Mouse (Mus musculus) kidney, postnatal 10 days (tissue): ENCODE measurements around the gene Ttc24.

ENCODE experiments used
- DNase-seq: peaks from one replicate; pipeline ENCODE4 v3.0.0; 2021; ENCODE audit warnings: mixed read lengths

Ttc24 gene

DNA sequence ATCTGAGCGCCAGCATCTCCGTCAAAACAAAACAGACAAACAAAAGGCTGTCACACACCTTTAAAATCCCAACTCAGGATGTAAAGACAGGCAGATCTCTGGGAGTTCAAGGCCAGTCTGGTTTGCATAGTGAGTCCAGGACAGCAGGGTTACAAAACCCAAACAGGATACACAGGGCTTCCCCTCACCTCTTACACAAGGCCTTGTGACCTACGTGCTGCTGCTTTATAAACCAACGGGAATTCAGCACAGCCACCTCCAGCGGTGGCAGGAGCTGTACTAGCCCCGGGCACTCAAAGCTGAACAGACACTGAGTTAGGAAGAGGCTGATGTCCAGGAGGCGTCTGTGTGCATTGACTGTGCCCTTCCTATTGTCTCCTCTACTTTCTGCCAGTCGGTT is 663 bp downstream of the Ttc24 start:
- no peak for DNase-seq

DNA sequence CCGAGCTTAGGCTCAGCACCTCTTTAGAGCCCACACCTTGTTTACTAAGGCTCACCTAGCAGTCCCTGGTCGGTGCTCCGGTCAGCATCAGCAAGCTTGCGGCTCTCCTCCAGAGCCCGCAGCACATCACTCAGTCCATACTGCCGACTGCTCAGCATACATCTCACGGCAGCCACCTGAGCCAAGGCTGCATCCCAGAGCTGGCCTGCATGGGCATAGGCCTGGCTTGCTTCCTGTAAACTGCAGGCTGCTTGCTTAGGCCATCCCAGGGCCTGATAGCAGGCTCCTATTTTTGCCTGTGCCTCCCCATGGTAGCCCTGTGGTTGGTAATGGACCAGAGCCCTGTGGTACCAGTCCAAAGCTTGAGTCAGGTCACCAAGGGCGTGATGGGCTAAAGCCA is 3.3 kb downstream of the Ttc24 start:
- no peak for DNase-seq

DNA sequence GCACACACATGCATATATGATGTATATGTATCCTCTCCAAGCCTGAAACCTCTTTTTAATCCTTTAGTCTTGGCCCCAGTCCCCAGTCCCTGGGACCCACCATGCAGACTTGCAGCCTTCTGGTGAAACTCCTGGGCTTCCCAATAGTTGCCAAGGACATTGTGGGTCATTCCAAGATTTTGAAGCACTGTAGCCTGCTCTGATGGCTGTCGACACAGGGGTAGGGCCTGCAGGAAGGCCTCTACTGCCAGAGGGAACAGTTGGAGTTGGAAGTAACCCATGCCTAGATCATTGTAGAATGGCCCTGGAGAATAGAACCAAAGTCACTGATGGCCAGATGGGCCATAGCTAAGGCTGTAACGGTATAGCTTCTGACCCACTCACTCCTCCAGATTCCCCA is 3.8 kb downstream of the Ttc24 start:
- DNase-seq: no peak

DNA sequence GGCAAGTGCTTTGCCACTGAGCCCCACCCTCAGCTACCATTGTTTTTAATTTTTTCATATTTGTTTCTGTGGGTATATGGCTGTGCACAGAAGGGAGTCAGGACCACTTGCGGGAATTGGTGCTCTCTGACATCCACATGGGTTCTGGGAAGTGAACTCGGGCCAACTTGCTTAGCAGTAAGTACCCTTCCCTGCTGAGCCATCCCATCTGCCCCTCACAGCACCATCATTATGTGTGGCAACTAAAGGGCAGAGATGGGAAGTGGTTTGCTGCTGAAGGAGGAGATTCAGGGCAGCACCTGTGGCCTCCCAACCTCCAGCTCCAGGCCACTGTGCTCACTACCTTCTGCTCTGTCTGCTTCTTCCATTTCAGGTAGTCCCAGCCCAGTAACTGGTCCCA is 4.5 kb downstream of the Ttc24 start:
- DNase-seq: no peak

DNA sequence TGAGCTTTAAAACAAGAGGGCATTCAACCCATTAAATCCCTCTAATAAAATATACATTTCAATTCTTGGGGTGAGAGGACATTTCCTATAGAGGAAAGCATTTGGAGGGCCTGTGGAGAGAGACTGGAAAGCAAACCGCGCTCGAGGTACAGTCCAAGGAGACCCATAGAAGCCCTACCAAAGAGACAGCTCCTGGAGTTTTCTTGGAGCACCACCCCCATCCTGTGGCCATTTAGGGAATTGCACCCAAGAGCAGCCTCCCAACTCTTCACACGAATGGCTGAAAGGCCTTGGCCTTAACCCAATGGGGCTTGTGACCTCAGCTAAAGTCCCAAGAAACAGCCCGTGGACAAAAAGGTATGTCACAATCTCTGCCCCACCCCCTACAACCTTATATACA is 6.3 kb downstream of the Ttc24 start:
- DNase-seq: peak; percentile 89

DNA sequence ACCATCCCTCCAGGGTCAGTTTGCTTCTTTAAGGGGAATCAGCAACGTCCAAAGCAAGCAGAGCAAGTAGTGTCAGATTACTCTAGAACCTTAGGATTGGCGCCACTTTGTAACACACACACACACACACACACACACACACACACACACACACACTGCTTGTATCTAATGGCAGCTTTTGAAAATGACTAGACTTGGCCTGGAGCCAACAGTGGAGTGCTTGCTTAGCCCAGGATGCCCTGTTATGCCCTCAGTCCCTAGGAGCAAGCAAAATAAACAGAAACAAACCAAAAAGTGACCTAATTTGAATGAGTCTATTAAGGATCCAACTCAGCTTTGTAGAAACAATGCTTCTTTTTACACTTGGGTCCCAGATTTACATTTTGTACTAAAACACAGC is 9.7 kb downstream of the Ttc24 start:
- DNase-seq: no peak

DNA sequence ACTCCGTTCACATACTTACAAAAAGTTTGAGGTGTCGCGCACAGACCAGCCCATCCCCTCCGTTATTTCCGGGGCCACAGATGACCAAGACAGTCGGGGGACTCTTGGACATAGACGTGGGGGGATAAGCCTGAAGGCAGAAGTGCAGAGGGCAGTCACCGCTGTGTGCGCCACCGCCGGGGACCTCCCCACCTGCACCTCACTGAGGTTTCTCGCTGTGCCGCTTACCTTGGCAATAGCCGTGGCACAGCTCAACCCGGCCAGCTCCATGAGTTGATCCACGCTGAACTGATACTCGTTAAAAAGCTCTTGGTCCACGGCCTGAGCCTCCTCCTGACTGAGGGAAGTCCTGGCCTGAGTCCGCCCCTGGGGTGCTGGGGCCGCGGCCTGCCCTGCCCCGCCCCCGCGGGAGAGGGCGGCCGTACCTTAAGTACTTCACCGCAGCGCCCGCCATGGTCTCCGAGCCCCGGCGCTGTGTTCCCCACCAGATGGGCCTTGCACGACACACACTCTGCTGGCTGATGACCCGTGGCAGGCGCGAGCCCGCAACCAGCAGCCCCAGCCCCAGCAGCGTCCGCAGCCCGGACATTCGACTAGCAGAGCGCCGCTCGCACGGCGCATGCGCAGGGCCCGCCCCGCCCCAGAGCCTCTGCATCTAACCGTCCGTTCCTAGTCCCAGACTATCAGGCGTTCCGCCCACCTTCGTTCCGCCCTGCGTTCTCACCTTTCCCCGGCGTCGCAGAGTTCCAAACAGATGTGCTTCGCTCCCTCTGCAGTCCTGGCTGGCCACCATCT is 20.0 kb downstream of the Ttc24 start, which contains the start of gene Naxe:
Gene Naxe (minus strand): TSS at position 594 of the 795 bp plus-strand sequence.
- peak; percentile 91 for DNase-seq

DNA sequence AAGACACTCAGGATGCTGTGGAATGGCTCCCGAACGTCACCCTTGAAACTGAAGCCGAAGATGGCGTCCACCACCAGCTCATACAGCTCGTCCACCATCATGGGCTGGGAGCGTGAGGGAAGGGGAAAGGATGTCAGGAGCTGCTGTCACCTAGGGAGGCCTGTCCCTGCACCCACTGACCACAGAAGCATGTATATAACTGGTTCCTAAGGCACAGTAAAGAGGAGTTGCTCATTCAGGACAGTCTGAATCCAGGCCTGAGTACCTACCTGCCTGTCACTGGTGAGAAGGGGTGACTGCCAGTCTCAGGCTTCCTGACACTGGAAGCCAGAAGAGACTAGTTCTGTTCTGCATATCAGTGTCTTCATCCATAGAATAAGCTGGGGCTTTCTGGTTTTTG is 21.1 kb downstream of the Ttc24 start:
- no peak for DNase-seq

DNA sequence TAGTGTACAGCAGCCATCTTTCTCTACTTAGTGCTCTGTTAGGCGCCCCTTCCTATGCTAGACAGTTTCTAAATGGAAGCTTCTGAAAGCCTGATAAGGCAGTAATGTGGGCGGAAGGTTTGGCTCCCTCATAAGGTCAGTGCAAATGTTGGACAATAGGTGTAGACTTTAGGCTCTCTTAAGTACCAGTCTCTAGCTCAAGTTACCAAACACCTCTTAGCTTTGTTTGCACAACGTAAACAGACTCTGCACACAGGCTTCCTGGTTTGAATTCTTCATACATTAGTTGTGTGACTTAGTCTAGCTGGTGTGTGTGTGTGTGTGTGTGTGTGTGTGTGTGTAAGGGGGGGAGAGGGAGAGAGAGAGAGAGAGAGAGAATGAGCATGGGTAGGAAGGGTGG is 28.6 kb downstream of the Ttc24 start:
- no peak for DNase-seq

DNA sequence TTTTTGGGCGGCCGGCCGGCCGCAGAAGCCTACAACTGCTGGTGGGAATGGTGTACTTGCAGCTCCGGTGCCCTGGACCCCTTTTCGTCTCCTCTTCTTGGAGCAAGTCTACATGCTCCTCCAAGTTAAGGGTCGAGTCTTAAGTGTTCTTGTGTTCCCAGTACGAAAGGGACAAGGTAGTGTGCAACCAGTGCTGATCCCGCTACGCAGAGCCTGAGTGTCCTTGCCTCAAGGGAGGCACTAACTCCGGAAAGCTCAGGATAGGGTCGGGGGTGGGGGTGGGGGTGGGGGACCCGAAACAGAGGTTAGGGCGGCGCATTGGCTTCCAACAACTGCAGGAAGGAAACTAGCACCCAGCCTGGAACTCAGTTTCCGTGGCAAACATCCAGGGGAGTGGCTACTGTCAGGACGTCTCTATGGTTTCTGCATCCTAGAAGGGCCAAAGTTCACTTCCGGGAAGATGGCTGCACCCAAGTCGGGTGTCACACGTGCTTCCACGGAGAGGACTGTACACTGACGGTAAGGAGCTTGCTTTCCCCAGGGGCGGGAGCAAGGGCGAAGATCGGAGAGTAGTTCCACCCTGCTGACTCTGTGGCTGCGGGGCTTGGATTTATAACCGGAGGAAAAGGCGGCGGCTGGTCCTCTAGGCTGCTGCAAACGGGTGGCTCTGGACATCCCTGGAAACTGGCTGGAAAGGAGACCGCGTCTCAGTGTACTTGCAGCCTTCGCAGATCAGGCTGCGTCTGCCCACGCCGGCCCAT is 35.3 kb downstream of the Ttc24 start, which contains the start of gene Gpatch4:
Gene Gpatch4 (plus strand): TSS at position 448 of the 761 bp plus-strand sequence.
- DNase-seq: peak; percentile 92

DNA sequence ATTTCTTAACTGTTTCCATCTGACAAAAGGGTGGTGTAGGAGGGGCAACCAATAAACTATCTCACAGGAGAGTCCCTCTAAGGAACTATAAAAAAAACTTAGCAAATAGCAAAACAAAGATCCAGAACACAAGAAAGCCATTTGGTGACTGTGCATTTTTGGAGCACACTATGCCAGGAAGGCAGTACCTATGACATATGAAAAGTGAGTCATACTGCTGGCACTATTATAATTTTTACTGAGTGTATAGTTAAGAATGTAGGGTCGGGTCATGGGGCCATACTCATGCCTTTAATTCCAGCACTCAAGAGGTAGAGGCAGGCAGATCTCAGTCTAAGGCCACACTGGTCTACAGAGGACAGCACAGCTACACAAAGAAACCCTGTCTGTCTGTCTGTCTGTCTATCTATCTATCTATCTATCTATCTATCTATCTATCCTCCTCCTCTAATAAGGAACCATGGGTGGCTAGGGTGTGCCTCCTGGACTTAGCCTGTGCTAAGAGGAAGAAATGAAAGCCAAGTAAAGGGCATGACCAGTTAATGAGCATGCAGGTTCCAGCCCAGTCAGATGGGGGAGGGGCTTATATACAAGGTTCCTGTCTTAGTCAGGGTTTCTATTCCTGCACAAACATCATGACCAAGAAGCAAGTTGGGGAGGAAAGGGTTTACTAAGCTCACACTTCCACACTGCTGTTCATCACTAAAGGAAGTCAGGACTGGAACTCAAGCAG is 42.4 kb downstream of the Ttc24 start:
- DNase-seq: no peak

DNA sequence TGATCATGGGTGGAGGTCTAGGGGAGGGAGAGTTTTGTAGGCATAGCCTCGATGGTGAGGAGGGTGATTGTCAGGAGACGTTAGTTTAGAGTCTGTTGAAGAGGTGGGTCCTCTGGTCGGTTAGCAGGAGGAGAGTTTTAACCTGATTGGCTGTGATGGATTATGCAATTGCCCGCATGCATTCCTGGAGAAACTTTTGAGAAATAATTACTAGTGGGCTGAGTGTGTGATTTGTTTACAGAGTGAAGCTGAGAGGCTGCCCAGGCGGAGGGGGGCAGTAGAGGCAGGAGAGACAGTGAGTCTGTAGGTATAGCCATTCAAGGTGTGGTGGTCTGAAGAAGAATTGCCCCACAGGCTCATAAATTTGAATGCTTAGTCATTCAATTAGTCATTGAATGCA is 44.6 kb downstream of the Ttc24 start:
- DNase-seq: no peak

DNA sequence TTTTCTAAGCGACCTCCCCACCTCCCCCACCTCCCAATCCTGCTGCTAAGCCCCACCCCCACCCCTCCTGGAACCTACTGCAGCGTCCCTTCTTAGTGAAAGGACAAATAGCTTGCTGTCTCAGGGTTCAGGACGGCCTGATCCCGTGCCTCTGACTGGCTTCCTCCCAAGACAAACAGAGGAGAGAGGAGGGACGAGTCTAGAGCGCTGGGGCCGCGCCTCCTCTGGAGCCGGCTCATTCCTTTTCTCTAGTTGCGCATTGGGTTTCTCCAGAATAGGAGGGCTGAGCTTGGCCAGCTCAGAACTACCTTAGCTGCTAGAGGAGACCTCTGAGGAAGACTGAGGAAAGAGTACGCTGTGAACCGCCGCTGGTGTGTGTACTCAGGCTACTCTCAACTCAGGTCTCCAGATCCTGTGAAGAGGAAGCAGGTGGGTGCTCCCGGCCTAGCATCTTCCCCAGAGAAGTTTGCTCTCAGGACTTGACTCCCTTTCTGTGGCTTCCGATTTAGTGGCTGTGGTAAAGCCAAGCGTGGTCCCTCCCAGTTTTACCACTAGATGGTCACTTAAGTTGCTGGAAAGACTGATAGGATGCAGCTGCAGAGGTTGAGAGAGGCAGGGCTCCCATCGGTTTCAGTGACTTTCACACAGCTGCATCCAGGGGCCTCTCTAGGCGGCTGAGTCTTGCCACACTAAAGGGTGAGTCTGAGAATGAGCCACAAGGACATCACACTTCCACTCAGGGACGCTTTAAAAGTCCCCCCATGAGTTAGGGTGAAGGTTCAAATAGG is 47.3 kb downstream of the Ttc24 start:
- peak; percentile 73 for DNase-seq

DNA sequence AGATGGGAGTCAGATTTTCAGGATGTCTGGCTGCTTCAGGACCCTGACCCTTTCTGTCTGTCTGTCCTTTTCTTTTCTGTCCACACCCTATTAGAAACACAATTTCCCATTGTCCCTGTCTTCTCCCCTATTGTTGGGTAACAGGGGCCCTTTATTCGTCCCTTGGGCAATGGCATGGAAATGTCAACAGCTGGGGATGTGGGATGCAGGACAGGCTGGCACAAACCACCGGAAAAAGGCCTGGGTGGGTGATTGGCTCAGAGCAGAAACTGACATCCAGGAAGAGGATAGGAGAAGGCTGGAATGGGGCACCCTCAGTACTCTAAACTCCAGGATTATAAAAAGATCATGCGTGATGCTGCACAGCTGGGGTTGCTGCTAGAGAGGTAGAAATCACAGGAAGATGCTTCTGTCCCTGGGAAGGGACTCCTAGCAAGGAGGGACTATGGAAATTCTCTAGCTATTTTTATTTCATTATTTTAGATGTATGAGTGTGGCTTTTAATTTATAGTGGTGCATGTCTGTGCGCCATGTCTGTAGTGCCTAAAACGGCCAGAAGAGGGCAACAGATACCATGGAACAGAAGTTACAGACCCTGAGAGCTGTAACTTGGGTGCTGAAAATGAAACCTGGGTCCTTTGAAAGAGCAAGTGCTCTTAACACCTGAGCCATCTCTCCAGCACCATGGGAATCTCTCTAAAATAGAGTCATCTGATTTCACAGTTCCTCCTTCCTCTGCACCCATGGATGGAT is 50.5 kb downstream of the Ttc24 start, which contains the start of gene Hapln2:
Gene Hapln2 (minus strand): TSS at position 150 of the 753 bp plus-strand sequence.
- DNase-seq: peak; percentile 30

DNA sequence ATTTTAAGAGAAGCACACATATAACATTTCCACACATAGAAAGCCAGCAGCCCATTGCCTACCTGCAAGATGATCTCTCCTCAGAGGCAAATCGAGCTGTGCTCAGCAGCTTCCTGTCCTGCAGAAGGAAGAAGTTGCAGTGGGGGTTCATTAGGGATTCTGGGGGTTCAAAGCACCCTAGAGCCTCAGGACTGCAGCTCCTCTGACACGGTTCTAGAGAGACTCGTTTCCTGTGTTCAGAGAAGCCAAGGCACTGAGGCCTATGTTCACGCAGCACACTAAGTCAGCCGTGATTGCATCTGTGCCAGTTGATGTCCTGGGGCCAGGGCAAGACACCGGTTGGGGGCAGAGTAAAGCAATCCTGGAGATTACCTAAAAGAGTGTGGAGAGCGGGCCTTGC is 51.3 kb downstream of the Ttc24 start:
- DNase-seq: no peak

DNA sequence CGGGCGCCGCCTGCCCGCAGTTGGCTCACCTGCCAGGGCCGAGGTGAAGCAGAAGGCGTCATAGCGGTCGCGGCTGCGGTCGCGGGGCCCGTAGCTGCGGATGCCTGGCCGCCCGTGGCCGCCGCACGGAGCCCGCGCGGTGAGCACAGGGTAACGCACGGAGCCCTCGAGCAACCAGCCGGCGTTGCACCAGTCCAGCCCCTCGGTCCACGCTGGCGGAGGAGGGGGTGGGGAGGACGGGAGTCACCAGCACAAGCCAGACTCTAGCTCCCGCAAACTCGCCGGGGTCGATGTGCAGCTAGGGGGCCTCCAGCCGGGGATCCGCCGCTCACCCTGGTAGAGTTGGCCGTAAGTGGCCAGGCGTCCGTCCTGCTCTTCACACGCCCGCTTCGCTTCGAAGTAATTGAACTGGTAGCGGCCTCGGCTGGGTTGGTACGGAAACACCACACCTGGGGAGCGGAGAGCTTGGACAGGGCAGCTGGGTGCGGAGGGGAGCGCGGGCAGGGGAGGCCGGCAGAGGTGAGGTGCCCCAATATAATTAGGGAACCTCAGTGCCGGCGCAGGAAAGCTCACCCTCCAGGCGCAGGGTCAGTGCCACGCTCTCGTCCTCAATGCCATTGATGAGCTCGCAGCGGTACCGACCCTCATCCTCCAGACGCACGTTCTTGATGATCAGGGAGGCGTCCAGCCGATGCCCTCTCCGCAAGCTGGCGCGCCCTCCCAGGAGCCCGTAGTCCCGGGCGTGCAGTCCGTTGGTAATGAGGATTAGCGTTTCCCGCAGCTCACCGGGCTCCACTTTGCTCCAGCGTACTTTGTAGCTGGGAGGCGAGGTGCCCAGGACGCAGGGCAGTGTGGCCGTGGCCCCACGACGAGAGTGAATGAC is 54.7 kb downstream of the Ttc24 start:
- no peak for DNase-seq

DNA sequence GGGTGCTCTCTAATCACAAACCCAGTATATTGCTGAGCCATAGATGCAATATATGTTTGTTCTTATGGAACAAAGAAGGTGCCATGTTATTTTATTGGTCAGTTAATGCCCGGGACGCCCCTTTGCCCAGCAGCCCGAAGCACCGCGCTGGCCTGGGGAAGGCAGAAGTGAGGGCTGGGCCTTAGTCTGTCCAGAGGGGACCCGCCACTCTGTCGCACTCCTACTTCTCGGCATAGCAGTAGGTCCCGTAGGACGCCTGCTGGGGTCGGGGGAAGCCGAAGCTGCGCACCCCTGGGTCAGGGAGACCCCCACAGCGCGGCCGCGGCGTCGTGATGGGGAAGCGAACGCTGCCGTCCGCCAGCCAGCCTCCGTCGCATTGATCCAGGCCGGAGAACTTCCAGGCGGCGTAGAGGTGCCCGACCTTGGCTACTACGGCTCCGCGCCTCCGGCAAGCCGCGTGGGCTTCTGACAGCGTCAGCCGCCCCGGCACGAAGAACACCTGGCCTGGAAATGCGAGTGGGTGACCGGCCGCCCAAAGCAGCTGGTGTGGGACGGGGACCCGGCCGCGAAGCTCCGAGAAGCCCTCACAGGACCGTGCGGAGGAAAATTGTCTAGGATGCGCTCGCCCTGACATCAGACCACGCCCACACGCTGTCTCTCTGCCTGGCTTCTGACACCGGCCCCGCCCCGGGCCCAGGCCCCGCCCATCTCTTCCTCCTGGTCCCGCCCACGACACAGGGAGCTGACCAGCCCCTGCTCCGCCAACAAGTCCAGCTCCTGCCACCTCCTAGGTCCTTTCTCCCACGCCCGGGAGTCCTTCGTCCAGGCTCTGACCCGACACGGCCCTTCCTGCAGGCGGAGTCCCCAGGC is 55.5 kb downstream of the Ttc24 start:
- DNase-seq: peak; percentile 96
